Mouse (Mus musculus) hematopoietic multipotent progenitor cell, adult 10-12 weeks (in vitro differentiated cells): ENCODE measurements around the gene Ccdc194. TPM values are rescaled to one million over a fixed set of nuclear protein-coding genes. Genes with fewer than 3 reads are reported as not detected.

ENCODE experiments used
- polyA plus RNA-seq: library from polyadenylated mRNA; stranded (reverse); fragments of >175 nt; gene quantifications from 2 replicates; pipeline ENCODE4 v1.2.3, GENCODE M21; 2012; ENCODE audit warnings: low replicate concordance

Ccdc194 gene
- polyA plus RNA-seq, result 0.10 TPM in 1 of 2 replicates, not detected in the other

DNA sequence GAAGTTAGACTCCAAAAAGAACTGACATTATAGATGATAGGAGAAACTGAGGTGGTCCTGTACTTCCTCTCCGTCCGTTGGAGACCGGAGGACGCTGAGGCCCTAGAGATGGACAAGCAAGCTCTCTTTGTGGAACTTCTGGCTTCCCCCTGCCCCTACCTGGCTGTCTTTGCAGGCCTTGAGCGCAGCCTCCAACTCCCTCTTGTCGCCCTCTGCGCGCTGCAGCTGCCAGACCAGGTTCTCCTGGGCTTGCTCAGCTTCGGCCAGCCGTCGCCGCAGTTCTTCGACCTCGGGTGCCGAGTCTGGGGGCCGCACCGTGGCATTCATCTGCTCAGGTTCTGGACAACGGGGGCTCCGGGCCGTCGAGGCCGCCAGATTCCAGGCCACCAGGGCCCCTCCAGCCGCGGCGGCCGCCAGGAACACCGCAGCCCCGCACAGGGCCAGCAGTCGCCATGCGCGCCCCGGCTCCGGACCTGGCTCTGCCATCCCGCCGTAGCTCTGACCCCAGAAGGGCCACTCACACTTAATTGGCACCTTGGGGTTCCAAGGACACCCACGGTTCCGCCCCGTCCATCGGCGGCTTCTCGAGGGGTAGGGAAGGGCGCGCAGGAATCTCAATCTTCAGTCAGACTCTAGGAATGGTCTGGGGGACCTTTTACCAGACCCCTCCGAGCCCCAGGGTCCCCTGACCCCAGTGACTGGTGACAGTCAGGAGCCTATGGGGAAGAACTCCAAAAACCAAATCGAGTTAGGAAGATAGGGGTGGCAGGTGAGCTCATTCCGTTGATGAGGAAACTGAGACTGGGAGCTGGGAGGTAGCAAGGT, at the start of gene Ccdc194:
Gene Ccdc194 (minus strand): TSS at position 486 of the 825 bp plus-strand sequence.

DNA sequence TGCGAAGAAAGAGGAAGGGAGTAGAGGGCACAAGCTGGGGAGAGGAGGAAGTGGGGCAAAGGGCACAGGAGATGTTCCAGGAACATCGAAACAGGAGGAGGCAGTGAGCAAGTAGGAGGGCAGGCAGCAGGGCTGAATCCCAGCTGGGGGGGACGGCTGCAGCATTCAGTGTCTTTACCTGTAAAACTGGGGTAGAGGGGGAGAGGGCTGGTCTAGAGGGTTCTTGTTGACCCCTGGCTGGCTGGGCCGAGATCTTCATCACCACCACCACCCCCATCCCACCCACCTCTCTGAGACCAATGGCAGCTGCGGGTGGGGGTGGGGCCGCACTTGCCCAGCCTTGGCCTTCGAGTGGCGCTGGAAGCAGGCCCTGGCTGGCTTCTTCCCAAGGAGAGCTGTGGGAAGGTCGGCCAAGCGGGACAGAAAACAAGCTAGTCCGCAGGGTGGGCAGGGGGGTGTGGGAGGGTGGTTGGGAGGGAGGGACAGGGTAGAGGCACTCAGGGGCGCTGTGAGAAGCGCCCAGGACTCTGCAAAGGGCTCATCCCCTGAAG, 43.0 kb upstream of the Ccdc194 start, which contains the start of gene Slc27a1:
Gene Slc27a1 (plus strand): TSS at position 496 of the 551 bp plus-strand sequence.

DNA sequence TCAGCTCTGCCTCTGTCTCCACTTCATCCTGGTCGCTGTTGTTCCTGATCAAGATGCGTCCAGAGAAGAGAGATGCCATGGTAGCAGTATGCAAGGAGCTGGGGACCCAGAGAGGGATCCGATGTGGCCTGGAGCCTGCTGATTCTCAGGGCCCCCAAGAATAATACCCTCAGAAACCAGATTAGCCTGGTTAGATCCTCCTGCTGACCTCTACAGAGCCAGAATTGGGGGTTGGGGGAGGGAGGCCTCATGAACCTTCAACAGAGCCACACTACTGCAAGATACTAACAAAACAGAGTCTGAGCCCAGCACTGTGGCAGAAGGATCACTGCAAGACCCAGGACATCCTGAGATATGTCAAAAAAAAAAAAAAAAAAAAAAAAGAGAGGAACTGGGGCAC, 41.0 kb upstream of the Ccdc194 start, which contains the start of gene Nxnl1:
Gene Nxnl1 (minus strand): TSS at position 101 of the 400 bp plus-strand sequence.

DNA sequence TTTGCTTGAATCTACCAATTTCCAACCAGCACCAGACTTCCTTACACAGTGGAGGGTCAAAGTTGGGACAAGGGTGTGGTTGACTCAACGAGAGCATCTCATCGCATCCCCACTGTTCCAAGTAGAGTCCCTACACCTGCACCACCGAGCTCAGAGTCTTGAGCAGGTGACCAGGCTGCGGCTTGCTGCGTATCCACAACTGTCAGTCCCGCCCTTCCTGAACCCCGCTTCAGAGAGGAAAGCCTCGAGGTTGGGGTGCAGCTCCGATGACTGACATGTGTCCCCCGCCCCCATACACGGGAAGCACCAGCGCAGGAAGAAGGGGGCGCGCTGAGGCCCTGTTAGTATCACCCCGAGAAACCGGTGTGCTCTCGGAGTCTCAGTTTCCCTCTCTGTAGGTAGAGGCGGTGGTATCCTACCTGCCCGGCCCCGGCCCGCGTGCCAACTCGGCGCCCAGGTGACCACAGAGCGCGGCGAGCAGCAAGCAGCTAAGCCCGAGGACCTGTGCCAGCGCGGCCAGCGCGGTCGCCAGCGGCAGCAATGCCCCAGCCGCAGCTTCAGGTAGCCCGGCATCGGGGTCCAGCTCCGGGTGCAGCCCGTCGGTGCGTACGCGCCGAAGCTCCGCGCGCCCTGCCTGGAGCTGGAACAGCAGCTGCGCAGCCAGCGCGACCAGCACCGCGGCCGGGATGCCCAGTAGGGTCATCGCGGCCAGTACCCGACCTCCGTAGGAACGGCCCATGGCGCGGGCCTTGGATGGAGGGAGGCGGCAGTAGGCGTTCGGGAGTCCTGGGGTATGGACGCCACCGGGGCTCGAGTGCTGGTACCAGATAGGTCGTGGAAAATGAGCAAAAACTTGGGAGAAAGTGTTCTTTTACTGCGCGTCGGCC, 32.8 kb upstream of the Ccdc194 start, which contains the start of gene Tmem221:
Gene Tmem221 (minus strand): TSS at position 801 of the 887 bp plus-strand sequence.

DNA sequence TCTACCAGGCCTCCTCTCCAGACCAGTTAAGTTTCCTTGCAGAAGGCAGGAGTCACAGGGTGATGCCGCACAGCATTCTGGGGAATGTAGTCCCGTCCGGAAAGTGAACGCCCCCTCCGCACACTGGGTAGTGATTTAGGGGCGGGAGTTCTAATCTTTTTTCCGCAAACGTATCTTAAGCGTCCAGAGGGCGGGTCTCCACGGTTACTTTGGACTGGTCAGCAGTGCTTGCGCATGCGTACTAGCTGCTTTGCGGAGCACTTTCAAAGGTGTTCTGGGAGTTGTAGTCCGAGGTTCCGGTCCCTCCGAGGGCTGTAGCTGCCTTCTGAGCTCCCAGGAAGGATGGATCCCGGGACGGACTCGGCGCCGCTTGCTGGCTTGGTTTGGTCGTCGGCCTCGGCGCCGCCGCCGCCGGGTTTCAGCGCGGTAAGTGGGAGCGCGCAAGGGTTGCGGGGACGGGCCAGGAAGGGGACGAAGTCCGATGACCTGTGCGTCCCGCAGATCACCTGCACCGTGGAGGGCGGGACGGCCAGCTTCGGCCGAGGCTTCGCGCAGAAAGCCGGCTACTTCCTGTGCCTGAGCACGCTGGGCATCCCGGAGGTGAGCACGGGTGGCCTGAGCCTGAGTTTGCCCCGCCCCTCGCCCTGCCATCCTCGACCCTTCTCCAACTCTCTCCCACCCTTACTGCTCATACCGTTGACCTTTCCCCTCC, 17.3 kb upstream of the Ccdc194 start, which contains the start of gene Mvb12a:
Gene Mvb12a (plus strand): TSS at position 291 of the 712 bp plus-strand sequence.

DNA sequence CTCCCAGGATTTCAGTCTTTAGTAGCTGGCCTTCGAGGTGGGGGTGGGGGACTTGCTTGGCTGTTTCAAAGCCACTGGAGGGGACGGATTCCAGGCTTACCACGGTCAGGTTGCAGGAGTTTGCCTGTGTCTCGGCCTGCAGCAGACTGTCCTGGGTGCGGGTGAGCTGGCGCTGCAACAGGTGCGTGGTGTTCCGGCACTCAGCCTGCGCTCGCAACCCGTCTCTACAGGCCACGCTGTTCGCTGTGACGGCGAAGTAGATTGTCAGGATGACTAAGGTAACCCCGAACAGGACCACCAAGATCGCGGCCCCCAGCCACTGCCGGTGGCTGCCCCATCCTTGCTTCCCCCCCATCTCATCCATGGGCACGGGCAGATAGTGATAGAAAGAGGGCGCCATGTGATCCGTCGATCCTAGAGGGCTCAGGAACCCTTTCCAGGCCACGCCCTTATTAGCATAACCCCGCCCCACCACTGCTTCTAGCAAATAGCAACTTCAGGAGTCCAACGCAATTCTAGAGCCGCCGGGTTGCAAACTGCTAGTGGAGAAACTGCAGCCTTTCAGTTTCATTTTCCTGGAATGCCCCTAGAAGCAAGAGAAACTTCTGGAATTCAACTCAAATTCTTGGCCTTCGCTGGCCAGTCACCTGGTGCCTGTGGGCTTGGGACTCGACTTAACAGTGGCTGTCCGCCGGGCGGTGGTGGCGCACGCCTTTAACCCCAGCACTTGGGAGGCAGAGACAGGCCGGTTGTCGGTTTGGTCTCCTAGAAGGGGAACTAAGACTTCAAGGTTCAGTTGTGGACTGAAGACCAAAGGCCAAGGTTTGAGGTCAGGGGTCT, 11.7 kb upstream of the Ccdc194 start, which contains the start of gene Bst2:
Gene Bst2 (minus strand): TSS at position 429 of the 840 bp plus-strand sequence.

DNA sequence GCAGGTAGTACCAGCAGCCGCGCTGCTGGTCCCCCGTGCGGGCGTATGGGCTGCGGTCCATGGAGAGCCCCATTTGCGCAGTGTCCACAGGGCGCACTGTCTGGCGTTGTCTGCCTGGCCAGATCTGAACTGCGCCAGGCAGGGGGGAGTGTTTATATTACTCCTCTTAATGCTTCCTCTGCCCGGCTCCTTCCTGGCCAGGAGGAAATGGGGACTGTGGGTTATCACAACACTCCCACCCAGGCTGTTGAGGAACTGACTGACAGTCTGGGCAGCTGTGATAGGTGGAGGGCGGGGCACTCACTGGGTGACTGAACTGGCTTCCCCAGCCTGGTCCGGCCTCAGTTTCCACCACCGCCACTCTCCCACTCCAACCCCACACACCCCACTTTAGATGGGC, 13.9 kb downstream of the Ccdc194 start, which contains the start of gene Plvap:
Gene Plvap (minus strand): TSS at position 109 of the 400 bp plus-strand sequence.

DNA sequence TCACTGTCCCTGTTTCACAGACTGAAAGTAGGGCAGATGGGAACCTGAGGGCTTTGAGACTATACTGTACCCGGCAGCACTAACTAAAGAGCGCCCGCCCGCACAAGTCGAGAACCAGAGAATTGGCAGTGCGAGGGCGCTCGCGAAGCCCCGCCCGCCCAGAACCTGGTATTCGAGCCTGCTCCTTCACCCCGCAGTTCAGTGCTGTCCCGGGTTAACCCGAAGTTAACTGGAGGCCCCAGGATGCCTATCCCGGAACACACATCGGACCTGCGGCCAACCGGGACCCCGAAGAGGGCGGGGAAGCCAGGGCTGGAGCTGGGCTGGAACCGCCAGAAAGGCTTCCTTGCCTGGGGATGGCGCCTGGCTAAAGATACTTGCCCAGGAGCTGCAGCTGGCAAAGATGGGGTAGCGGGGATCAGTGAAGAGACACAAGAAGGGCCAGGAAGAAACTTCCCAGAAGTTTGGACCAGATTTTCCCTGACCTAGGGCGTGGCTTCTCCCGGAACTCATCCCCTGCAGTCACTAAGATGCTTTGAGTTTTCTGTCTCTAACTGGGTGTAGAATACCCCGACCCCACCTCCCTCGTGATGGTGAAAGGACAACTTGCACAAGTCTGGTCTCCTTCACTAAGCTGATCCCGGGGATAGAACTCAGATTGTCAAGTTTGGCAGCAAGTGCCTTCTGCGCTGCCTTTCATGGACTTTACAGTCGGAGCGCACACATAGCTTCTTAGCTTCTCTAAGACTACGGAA, 37.6 kb downstream of the Ccdc194 start, which contains the start of gene Gtpbp3:
Gene Gtpbp3 (plus strand): TSS at position 413 of the 755 bp plus-strand sequence.

DNA sequence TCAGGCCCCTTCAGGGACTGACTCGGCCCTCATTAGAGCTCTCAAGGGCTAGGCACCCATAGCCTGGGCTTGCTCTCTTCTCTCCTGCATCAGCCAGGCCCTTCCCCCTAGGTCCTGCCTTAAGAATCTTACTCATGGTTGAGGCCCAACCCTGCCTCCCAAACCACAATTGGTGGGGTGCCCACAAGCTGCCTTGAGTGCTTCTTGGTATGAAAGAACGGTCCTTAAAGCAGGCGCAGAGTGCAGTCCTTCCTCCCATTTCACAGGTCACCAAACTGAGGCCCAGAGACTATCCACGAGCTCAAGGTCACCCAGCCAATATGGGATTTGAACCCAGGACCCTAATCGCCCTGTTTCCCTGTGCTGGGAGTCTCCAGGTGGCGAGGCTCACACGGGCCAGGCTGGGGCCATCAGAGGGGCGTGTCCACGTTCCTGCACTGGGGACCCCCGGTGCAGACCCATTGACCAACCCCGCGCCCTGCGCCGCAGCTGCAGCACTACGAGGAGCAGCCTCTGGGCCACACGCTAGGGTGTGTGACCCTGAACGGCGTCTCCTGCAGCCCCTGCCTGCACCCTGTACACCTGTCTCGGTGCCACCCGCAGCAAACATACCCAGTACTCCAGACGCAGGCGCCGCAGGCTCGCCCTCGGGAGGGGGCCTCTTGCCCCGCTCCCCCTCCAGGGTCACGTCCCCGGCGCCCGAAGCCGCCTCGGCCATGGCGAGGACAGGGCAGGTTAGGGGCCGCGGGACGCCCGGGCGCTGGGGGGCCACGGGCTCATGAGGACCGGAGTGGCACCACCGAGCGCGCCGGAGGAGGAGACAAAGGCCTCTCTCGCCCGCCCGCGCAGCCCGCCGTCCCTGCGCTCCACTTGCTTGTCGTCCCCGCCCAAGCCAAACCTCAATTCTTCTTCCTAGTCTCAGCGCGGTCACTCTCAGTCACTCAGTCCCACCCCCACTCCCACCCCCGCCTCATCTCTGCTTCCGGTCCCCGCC, 40.1 kb downstream of the Ccdc194 start, which contains the start of gene Ano8:
Gene Ano8 (minus strand): TSS at position 822 of the 994 bp plus-strand sequence.

Other genes starting within 250 kb of the Ccdc194 start
- 230 and 318 TPM in 2 replicates for gene Use1, start 158.9 kb downstream of the Ccdc194 start, polyA plus RNA-seq
- gene Ocel1, start 154.4 kb downstream of the Ccdc194 start, polyA plus RNA-seq, result 49.5 and 128 TPM in 2 replicates
- gene Nr2f6, start 143.8 kb downstream of the Ccdc194 start, polyA plus RNA-seq, result 47.0 and 71.0 TPM in 2 replicates
- gene Ushbp1, start 129.9 kb downstream of the Ccdc194 start, polyA plus RNA-seq, result 0.64 and 1.2 TPM in 2 replicates
- 86.4 and 115 TPM in 2 replicates for gene Babam1, start 128.8 kb downstream of the Ccdc194 start, polyA plus RNA-seq
- 4.4 and 11.0 TPM in 2 replicates for gene Ankle1, start 119.7 kb downstream of the Ccdc194 start, polyA plus RNA-seq
- 63.5 and 128 TPM in 2 replicates for gene Abhd8, start 62.1 kb downstream of the Ccdc194 start, polyA plus RNA-seq
- gene Mrpl34, start 60.8 kb downstream of the Ccdc194 start, polyA plus RNA-seq, result 62.6 and 70.7 TPM in 2 replicates
- 230 and 542 TPM in 2 replicates for gene Dda1, start 56.5 kb downstream of the Ccdc194 start, polyA plus RNA-seq
- gene Ano8, start 39.7 kb downstream of the Ccdc194 start, polyA plus RNA-seq, result 8.3 and 23.9 TPM in 2 replicates
- gene Gtpbp3, start 37.6 kb downstream of the Ccdc194 start, polyA plus RNA-seq, result 21.2 and 52.5 TPM in 2 replicates
- 7.0 and 42.5 TPM in 2 replicates for gene Plvap, start 14.0 kb downstream of the Ccdc194 start, polyA plus RNA-seq
- 136 and 509 TPM in 2 replicates for gene Bst2, start 11.7 kb upstream of the Ccdc194 start, polyA plus RNA-seq
- gene Mvb12a, start 17.2 kb upstream of the Ccdc194 start, polyA plus RNA-seq, result 126 and 231 TPM in 2 replicates
- 0.84 and 2.7 TPM in 2 replicates for gene Tmem221, start 33.2 kb upstream of the Ccdc194 start, polyA plus RNA-seq
- 0.04 TPM in 1 of 2 replicates, not detected in the other for gene Nxnl1, start 40.9 kb upstream of the Ccdc194 start, polyA plus RNA-seq
- gene Slc27a1, start 43.2 kb upstream of the Ccdc194 start, polyA plus RNA-seq, result 14.2 and 19.8 TPM in 2 replicates
- gene Pgls, start 66.5 kb upstream of the Ccdc194 start, polyA plus RNA-seq, result 279 and 289 TPM in 2 replicates
- gene Fam129c, start 71.9 kb upstream of the Ccdc194 start, polyA plus RNA-seq, result 109 and 215 TPM in 2 replicates
- 60.9 and 103 TPM in 2 replicates for gene Colgalt1, start 85.3 kb upstream of the Ccdc194 start, polyA plus RNA-seq
- gene Unc13a, start 146.0 kb upstream of the Ccdc194 start, polyA plus RNA-seq, result 0.42 and 0.58 TPM in 2 replicates
- 114 and 286 TPM in 2 replicates for gene Jak3, start 150.6 kb upstream of the Ccdc194 start, polyA plus RNA-seq
- gene Insl3, start 163.5 kb upstream of the Ccdc194 start, polyA plus RNA-seq, result 77.9 and 105 TPM in 2 replicates
- gene B3gnt3, start 176.1 kb upstream of the Ccdc194 start, polyA plus RNA-seq, result 0.63 and 2.8 TPM in 2 replicates
- gene Fcho1, start 200.0 kb upstream of the Ccdc194 start, polyA plus RNA-seq, result 265 and 572 TPM in 2 replicates